Mouse (Mus musculus): Measurements from ENCODE around the gene Ccdc152. TPM values are rescaled to one million over a fixed set of nuclear protein-coding genes. Genes with fewer than 3 reads are reported as not detected.

Ccdc152 gene
- polyA plus RNA-seq (2012; fragmentation: generic; extraction: Trizol), result under 1 TPM in 1 of 2 experiments, not detected in 1; 0.33 TPM

GRCm38 (mm10) chr15:3303426-3303825 lies at the start of gene Ccdc152:
TSS of gene Ccdc152 (minus strand) at chr15:3303526.

DNA sequence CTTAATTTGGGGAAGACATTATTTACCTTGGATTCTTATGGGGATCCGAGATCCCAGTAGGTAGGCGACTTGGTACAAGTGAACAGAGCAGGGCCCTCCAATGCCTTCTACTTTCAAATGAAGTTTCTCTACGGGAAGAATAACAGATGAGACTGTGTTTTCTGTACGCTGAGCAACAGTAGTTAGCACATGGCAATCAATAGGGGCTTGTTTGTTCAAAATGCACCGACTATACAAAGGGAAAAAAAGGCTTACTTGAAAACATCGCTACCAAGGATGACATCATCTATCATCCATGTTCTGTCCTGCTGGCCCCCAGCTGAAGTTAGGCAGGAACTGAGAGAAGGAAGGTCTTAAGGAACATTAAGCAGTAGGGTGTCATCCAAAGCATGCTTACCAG lies 35.1 kb downstream of the Ccdc152 start, which contains the start of gene Selenop:
Gene Selenop (plus strand): TSS at position 301 of the 400 bp plus-strand sequence.

Other genes starting within 250 kb of the Ccdc152 start
- 10 to 100 TPM in 1 of 2 experiments, under 1 TPM in 1; 0.08 to 61.7 TPM for gene Selenop, start 35.0 kb downstream of the Ccdc152 start, polyA plus RNA-seq (2012; fragmentation: generic; extraction: Trizol)

Measured in C3H10T1/2 (cell line).